Mouse (Mus musculus): ENCODE data around the gene Pde6g.

- TF ChIP-seq CTCF (IDR thresholded peaks at IDR 0.05; ENCODE audit: borderline replicate concordance, extremely low read depth, insufficient read depth, insufficient read length) (no peak), POLR2A (IDR thresholded peaks at IDR 0.05; ENCODE audit: borderline replicate concordance, extremely low read depth, insufficient read depth, insufficient read length, poor library complexity, severe bottlenecking) (no peak)
Observed at GRCm38 (mm10) chr11:120498226-120498625, 44.9 kb upstream of the Pde6g start.
